Mouse (Mus musculus) brown adipose tissue, adult 24 weeks (tissue): ENCODE data around the gene Cabp4. TPM values are rescaled to one million over a fixed set of nuclear protein-coding genes. Genes with fewer than 3 reads are reported as not detected.
A peak's percentile ranks its signal among the peaks of the same experiment; 100 is the strongest.
"Not testable (repeated sequence)": the region's sequence is repeated elsewhere in the genome, so short reads cannot be mapped to it uniquely, and the experiment has no call there.

Experiments used
- H3K27ac ChIP-seq: fragments of 200-500 bp; replicated peaks from 2 replicates; pipeline ENCODE4 v1.5.1; 2012; ENCODE audit warnings: low read depth, mild to moderate bottlenecking, low read length
- H3K4me1 ChIP-seq: fragments of 200-500 bp; 2 replicates; pipeline ENCODE4 v1.6.1; 2012; ENCODE audit warnings: low read length, mixed read lengths; ENCODE audit not compliant: control insufficient read depth, insufficient read depth, insufficient read length
- H3K4me3 ChIP-seq: fragments of 200-500 bp; 2 replicates; pipeline ENCODE4 v1.5.1; 2012; ENCODE audit warnings: low read depth, mild to moderate bottlenecking, low read length, moderate library complexity; ENCODE audit not compliant: insufficient read depth
- polyA plus RNA-seq: library from polyadenylated mRNA; stranded (reverse); fragments of >200 nt; gene quantifications from 2 replicates; pipeline ENCODE4 v1.2.4, GENCODE M21; 2012; ENCODE audit not compliant: missing spikeins, insufficient read depth, insufficient read length

Gene Cabp4
- polyA plus RNA-seq, 1 experiment = not detected

DNA sequence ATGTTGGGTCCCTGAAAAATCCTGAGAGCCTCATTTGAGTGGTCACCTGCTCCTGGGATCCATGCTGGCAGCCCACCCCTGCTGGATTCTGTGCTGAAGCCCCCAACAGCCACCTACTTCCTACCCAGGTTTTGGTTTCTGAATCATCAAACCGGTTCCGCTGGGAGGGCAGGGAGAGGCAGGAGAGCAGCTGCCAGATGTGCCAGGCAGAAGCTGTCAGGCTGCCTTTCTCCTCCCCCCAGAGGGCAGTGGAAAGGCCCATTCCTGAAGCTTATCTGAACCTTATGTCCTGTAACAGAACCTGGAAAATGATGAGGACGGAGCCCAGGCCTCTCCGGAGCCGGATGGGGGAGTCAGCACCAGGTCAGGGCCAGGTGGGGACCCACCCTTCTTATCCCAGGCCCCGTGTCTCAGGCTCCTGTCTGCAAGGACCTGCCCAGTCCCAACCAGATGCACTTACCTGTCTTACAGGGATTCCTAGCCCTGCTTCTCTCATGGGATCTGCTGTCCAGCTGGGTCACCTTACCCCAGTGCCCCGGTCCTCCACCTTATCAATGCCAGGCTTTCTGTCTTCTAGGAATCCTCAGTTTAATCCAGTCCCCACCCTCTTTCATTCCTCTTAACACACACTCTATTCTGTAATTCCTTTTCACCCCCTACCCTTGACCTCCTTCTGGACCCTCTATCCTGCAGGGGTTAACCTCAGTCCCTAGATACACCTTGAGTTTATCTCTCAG lies 16.9 kb downstream of the Cabp4 start:
- H3K27ac ChIP-seq = no peak overlapping the region
- H3K4me3 ChIP-seq = peak overlapping the region; percentile 92

DNA sequence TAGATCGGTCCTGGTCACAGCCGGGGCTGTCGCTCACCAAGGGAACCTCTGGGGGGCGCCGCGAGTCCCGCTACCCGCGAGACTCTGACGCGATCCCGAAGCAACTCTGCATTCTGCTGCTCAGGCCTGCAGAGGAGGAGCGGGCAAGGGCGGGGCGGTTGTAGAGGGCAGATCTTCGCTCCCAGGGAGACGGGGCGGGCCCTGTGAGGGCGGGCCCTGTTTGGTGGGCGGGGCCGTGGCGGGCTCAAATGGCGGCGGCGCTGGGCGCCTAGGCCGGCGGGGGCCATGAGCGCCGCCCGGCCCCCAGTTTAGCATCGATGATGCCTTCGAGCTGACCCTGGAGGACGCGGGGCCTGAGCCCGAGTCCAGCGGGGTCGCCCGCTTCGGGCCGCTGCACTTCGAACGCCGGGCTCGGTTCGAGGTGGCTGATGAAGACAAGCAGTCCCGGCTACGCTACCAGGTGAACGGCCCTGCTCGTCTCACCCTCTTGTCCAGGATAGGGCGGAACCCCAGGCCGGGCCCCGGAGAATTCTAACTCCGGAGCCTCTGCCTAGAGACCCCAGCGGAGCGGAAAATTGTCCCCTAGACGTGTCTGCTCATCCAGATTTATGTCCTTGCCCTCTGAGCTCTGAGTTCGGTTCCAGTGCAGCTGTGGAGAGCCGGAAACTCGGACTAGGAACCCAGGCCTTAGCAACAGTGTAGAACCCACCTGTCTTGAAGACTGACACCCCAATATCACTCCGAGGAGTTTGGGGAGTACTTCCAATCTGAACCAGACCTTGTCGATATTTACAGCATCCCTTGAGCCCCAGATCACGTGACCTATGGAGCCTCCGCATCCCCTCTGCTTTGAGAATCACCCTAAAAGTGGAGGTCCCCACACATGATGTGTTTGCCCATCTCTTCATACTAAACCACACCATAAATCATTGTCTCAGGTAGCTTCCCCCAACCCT lies 17.8 kb downstream of the Cabp4 start, which contains the start of gene Aip:
TSS of gene Aip (minus strand) at position 118 of the 956 bp plus-strand sequence.
- peak within 1 kb of the TSS; percentile 92 for H3K4me3 ChIP-seq
- peak within 1 kb of the TSS; percentile 63 for H3K27ac ChIP-seq
- peaks cover 8% of the 10 kb centered on the region for H3K4me1 ChIP-seq

More for the DNA sequence above, 16.9 kb downstream of the Cabp4 start:
- H3K4me1 ChIP-seq = peaks cover 8% of the 10 kb centered on the region

DNA sequence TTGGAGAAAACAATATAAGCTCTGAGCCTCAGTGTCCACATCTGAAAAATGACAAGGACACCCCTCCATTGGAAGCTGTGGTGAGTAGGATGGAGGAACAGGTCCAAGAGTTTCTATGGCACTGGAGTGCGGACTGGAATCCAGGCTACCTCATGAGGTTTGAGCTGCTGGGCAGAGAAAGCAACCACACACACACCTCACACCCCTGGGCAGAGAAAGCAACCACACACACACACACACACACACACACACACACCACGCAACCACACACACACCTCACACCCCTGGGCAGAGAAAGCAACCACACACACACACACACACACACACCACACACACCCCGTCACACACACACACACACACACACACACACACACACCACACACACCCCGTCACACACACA lies 18.6 kb downstream of the Cabp4 start:
- Histone ChIP-seq H3K4me3 (peak overlapping the region; percentile 52), H3K27ac (peak overlapping the region; percentile 63), H3K4me1 (peaks cover 12% of the 10 kb centered on the region)

DNA sequence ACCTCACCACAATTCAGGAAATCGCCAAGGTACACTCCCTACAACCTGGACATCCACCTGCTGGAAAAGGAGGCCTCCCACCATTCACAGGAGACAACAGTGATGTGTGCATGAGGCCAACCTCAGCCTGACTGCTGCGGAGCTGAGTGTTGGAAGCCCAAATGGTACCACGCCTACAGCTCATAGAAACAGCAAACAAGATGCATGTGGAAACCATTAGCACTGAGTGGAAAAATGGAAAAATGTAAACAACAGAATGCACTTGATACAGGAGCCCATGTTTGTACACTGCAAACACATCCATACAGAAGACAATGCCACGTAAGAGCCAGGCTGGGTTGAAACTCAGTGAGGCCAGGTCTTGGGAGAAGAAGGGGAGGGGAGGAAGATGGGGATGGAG lies 19.4 kb downstream of the Cabp4 start:
- Histone ChIP-seq H3K4me3 (no peak overlapping the region), H3K27ac (no peak overlapping the region), H3K4me1 (peaks cover 12% of the 10 kb centered on the region)

DNA sequence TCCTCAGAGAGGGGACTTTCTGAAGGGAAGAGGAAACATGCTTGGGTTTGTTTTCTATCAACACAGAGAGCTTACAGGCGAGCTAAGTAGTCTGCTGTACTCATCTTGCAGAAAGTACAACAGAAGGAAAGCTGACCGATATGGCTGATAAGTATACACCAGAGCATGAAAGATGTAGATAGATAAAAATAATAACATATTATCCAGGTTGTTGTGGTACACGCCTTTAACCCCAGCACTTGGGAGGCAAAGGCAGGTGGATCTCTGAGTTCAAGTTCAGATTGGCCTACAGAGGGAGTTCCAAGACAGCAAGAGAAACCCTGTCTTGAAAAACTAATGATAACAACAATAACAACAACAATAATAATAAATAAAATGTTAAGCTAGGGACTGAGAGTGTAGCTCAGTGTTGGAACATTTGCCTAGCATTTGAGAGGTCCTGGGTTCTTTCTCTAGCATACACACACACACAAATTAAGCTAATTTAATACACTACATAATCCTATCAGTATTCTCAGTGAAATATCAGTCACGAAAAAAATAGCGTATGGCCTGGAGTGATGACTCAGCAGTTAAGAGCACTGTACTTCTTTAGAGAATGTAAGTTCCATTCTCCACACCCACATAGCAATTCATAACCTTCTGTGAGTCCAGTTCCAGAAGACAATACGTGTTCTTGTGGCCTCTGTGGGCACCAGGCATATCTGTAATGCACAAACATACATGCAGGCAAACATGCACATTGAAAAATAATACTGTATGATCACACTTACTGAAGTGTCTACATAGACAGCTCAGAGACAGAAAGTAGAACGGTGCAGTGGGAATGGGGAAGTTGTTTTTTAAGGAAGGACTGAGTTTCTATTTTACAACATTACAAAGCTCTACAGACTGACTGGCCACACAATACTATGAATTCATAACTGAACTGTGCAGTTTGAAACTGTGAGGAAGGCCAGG lies 21.1 kb downstream of the Cabp4 start:
- Histone ChIP-seq H3K4me1 (peaks cover 12% of the 10 kb centered on the region), H3K27ac (no peak overlapping the region; the same call in 1 of the 2 replicates), H3K4me3 (no peak overlapping the region)

DNA sequence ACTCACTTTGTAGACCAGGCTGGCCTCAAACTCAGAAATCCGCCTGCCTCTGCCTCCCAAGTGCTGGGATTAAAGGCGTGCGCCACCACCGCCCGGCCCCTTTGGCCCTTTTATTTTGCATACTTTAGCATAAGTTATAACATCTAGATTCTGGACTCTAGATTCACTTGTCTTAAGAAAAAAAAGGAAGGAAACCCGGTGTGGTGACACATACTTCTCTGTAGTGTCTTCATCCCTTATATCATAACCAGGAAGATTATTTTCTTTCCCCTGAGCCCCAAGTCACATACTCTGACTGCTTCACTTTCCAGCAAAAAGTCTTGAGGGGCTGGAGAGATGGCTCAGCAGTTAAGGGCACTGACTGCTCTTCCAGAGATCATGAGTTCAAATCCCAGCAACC lies 21.9 kb downstream of the Cabp4 start:
- not testable (repeated sequence) for H3K4me3 ChIP-seq, H3K27ac ChIP-seq, H3K4me1 ChIP-seq

DNA sequence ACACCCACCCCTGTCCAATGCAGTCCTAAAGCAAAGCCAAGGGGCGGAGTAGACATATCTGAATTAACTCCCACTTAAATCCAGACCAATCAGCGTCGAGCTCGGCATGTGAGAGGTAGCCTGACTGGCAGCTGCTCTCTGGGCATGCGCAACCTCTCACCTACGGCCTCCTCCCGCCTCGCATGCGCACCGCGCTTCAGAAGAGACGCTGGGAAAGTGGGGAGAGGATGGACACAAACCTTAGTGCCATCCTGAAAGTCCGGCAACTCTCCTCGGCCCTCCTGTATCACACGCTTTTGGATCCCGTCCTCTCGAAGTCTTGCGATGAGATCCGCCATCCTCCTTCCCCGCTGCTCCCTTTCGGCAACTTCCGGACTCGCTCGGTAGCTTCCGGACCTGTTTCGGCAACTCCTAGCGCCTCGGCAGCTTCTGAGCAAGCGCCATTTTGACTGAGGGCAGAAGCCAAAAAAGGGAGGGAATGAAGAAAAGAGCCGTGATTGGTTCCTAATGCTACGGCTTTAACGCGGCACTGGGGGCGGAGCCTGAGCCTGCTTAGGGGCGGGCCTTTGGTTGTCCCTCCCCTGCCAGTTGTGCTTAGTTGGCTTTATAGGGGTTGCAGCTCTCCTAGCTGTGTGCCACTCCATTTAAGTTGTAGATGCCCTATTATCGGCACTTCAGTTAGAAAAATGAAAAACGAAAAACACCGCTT lies 22.6 kb downstream of the Cabp4 start:
- peak overlapping the region; percentile 60 for H3K4me3 ChIP-seq
- H3K27ac ChIP-seq = peak overlapping the region; percentile 83
- peaks cover 4% of the 10 kb centered on the region; the same call in 1 of the 2 replicates for H3K4me1 ChIP-seq

DNA sequence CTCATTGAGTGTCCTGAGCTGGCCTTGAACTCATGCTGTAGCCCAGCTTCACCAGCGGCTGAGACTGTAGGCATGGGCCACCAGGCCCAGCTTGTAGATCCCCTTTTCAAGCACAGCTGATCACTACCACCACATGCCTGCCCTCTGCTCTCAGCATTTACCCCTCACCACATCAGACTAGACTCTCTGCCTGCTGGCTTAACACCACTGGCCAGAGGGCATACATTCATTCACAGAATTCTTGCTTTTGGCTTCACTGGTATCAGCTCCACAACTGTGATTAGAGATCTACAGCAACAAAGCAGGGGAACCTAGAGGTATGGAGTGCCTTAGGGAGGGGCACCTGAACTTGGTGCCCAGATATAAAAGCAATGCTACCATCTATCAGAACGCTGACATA lies 23.3 kb downstream of the Cabp4 start:
- Histone ChIP-seq H3K4me3 (peak overlapping the region; percentile 60), H3K27ac (no peak overlapping the region), H3K4me1 (peaks cover 4% of the 10 kb centered on the region; the same call in 1 of the 2 replicates)

DNA sequence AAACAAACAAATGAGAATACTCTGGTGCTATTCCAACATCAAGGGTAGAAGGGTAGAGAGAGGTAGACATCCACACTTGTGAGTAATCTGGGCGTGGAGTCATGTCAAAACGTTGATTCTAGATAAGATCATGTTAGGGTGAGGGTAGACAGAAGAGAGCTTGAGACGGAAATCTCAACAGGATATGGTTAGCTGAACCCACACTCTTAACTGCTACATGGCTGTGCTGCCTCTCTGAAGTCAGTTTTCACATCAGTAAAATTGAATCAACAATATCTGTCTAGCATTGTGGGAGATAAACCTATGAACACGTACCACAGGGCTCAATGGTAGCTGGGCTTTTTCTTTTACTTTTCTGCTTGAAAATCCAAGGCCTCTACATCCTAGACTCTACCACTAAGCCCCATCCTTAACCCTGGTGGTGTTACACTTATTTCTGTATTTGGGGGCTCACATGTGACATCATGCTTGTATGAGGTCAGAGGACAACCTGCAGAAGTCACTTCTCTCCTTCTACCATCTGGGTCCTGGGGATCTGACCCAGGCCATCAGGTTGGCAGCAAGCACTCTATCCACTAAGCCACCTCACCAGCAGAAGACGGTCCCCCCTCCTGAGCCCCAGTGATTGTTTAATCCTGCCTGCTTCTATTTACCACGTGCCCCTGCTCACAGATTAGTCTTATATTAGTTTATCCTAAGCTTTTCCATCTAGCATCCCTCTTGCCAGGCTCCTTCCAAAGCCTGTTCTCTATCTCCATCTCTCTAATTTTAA lies 23.9 kb downstream of the Cabp4 start:
- H3K4me3 ChIP-seq = no peak overlapping the region
- peaks cover 4% of the 10 kb centered on the region; the same call in 1 of the 2 replicates for H3K4me1 ChIP-seq
- no peak overlapping the region for H3K27ac ChIP-seq

DNA sequence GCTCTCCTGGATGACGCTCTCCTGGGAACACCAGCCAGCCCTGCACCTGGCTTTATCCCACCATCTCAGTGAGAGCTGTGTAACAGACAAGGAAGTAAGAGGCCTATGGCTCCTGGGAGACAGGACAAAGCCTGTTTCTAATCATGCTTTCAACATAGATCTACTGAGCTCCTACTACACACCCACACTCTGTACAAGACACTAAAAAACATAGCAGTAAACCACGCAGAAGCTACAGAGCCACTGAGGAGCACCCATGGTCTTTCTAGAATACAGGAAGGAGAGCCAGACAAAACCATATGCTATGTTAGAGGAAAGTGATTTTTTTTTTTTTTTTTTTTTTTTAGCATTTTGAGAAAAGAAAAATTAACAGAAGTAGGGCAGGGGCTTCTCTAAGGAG lies 25.5 kb downstream of the Cabp4 start:
- no peak overlapping the region for H3K4me3 ChIP-seq

DNA sequence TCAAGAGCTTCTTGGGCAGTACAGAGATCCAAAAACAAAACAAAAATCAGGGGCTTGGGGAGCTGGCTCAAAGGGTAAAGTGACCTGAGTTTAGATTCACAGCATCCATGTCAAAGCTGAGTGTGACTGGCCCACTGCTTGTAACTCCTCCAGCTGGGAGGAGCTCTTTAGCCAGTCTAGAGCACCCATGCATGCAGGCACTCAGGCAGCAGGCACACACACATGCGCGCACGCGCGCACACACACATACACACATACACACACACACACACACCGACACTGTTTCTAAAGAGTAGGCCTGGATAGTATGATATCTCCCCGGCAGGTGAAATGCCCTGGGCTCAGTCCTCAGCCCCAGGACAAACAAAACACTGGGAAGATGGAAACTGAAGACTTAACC lies 26.8 kb downstream of the Cabp4 start:
- peaks cover 17% of the 10 kb centered on the region for H3K4me1 ChIP-seq
- H3K4me3 ChIP-seq = no peak overlapping the region
- no peak overlapping the region for H3K27ac ChIP-seq

More for the DNA sequence above, 25.5 kb downstream of the Cabp4 start:
- Histone ChIP-seq H3K27ac (no peak overlapping the region), H3K4me1 (peaks cover 12% of the 10 kb centered on the region)

DNA sequence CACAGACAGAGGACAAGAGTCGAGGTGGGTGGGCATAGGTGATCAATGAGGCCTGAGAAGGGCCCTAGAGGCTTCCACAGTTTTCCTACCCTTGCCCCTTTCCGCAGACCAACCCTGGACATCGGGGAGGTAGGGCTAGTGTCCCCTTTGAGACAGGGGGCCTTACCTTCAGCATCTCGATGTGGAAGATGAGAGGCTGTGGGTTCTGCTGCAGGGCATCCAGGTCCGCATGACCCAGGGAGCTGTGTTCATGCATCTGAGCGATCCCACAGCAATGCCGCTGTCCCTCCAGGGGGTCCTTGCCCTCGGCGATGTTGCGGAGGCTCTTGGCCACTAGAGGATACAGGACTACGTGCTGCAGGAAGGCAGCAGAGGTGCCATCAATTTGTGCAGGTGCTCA lies 28.0 kb downstream of the Cabp4 start:
- H3K4me1 ChIP-seq = peaks cover 17% of the 10 kb centered on the region
- no peak overlapping the region for H3K4me3 ChIP-seq
- H3K27ac ChIP-seq = no peak overlapping the region

DNA sequence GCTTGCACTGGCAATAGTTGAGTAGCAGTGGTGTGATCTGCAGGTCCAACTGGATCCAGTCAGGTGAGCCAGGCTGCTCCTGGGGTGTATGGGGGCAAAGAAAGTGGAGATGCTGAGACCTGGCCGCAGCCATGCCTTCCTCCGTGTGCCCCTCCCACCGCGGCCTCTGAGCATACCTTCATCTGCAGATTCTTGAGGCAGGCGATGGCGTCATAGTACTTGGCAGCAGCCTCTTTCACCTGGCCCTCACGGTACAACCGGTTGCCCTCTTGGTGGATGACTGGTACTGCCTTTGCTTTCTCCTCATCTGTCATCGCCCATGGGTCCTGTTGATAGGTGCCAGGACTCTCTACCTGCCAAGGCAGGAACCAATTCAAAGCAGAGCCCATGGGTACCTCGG lies 28.7 kb downstream of the Cabp4 start:
- peaks cover 12% of the 10 kb centered on the region for H3K4me1 ChIP-seq
- H3K27ac ChIP-seq = no peak overlapping the region
- H3K4me3 ChIP-seq = no peak overlapping the region
